ENCODE assay signal across 11 mouse cellular contexts in the genomic region with DNA sequence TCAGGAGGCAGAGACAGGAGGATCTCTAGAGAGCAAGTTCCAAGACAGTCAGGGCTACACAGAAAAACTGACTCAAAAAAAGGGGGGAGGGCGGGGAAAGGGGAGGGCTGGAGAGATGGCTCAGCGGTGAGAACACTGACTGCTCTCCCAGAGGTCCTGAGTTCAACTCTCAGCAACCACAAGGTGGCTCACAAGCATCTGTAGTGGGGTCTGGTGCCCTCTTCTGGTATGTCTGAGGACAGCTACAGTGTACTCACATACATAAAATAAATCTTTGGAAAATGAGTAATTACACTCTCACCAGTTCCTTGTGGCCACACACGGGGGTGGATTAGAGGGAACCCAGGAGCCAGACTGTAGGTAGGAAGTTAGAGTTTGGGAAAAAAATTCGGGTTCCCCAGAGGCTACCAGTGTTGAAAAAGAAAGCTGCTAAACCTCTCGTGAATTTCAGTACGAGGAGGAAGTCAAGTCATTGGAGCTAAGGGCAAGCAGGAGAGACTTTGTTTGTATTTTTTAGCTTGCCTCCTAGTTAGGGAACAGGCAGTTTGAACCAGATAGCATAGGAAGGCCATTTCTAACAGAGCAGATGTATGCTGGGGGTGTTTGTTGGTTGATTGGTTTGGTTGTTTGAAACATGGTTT. TPM values are rescaled to one million over a fixed set of nuclear protein-coding genes. Genes with fewer than 3 reads are reported as not detected.
DNase-seq lines count a peak whose midpoint lies in the region; ATAC-seq and TF ChIP-seq lines count a peak whose summit lies in the region.
"Had no signal": no experiment of that assay in that cellular context is flagged by ENCODE, and none has a peak within 500 bp of the region (broad histone marks: within the 10 kb centered on the region; RNA-seq: fewer than 3 reads in every experiment).

No protein-coding gene starts in this region.

- WGBS in heart, postnatal 0 days, result 63% methylated on average over 6 of the region's 6 CpGs
- 47% methylated on average over 6 of the region's 6 CpGs for WGBS in liver, embryonic 12.5 days (ENCODE audit: insufficient replicate concordance)

- no peak overlapping the region for H3K9ac ChIP-seq in heart, postnatal 0 days (replicated peaks; ENCODE audit: low read depth, low read length)
- peak overlapping the region; percentile 23 for H3K9ac ChIP-seq in liver, embryonic 12.5 days
- H3K9ac ChIP-seq: embryonic facial prominence, embryonic 15.5 days had no signal

- no peak for ATAC-seq in heart, postnatal 0 days (ENCODE audit: insufficient read depth, low read depth)
- peak; percentile 38 for ATAC-seq in liver, embryonic 12.5 days

- TF ChIP-seq EP300 in heart, postnatal 0 days (IDR thresholded peaks at IDR 0.05; ENCODE audit: low read depth), result no peak

- no peaks in the 10 kb centered on the region for H3K27me3 ChIP-seq in heart, postnatal 0 days (ENCODE audit: control insufficient read depth, insufficient read depth, low read length)
- no peaks in the 10 kb centered on the region for H3K27me3 ChIP-seq in liver, embryonic 12.5 days (replicated peaks)
- H3K27me3 ChIP-seq: embryonic facial prominence, embryonic 15.5 days had no signal

- no peak for DNase-seq in heart, postnatal 0 days (ENCODE audit: low spot score)
- DNase-seq in heart, adult 18-20 months, result no peak
- DNase-seq in A20 (ENCODE audit: low read depth, low spot score) (peak; percentile 69), ES-CJ7 (ENCODE audit: low read depth, low spot score) (peak; percentile 76)
- DNase-seq in embryo, embryonic 10 days (ENCODE audit: low spot score), result no peak
- no peak for DNase-seq in frontal cortex, postnatal 10 days (ENCODE audit: low spot score in 2 of 2)
- no peak for DNase-seq in gastrocnemius, adult 8-10 months (ENCODE audit: low spot score in 2 of 2)

- peaks cover 12% of the 10 kb centered on the region for H3K36me3 ChIP-seq in heart, postnatal 0 days (replicated peaks; ENCODE audit: control insufficient read depth, insufficient read depth, low read length)
- H3K36me3 ChIP-seq in liver, embryonic 12.5 days, result peaks cover 42% of the 10 kb centered on the region

- no peak overlapping the region for H3K4me3 ChIP-seq in heart, postnatal 0 days (ENCODE audit: low read depth, low read length)
- no peak overlapping the region for H3K4me3 ChIP-seq in liver, embryonic 12.5 days
- H3K4me3 ChIP-seq: embryonic facial prominence, embryonic 15.5 days had no signal

- H3K27ac ChIP-seq in heart, postnatal 0 days (ENCODE audit: low read depth), result peak overlapping the region; percentile 97
- peak overlapping the region; percentile 92 for H3K27ac ChIP-seq in liver, embryonic 12.5 days

- TF ChIP-seq CTCF in heart, postnatal 0 days (IDR thresholded peaks at IDR 0.05; ENCODE audit: low read depth), result peak; percentile 53

- H3K4me1 ChIP-seq in heart, postnatal 0 days (ENCODE audit: control insufficient read depth, insufficient read depth), result peaks cover 32% of the 10 kb centered on the region; the same call in 1 of the 2 replicates
- peaks cover 77% of the 10 kb centered on the region for H3K4me1 ChIP-seq in liver, embryonic 12.5 days

- no peaks in the 10 kb centered on the region for H3K9me3 ChIP-seq in heart, postnatal 0 days (replicated peaks; ENCODE audit: control insufficient read depth, low read length)
- no peaks in the 10 kb centered on the region for H3K9me3 ChIP-seq in liver, embryonic 12.5 days (replicated peaks)
- H3K9me3 ChIP-seq: embryonic facial prominence, embryonic 15.5 days had no signal

- H3K4me2 ChIP-seq in heart, postnatal 0 days (ENCODE audit: low read depth, low read length), result no peak overlapping the region
- H3K4me2 ChIP-seq in liver, embryonic 12.5 days, result peak overlapping the region; percentile 50
- H3K4me2 ChIP-seq: embryonic facial prominence, embryonic 15.5 days had no signal

RNA-seq across cellular contexts. Expression of gene Hsp90ab1, which starts 9.8 kb away (rescaled TPM):
- total RNA-seq in heart, postnatal 0 days (2014; rRNA removed; ENCODE audit: low replicate concordance), result 716 and 846 TPM in 2 replicates
- polyA plus RNA-seq in heart, postnatal 0 days (2015; fragmentation: Nextera tagmentation; extraction: Ambion mirVana), result 756 and 767 TPM in 2 replicates
- total RNA-seq in heart, adult 18-20 months (2021), result 1,000 to 10,000 TPM; 1,354 to 1,581 TPM
- 1,007 and 1,098 TPM in 2 replicates for polyA plus RNA-seq in liver, embryonic 12.5 days (2016; fragmentation: Nextera tagmentation; extraction: Ambion mirVana)
- 1,000 to 10,000 TPM; 1,140 to 1,362 (median 1,203) TPM for total RNA-seq in gastrocnemius, adult 8-10 months (2022)

RNA-seq across cellular contexts. Expression of gene Slc29a1, which starts 16.6 kb away (rescaled TPM):
- 236 and 368 TPM in 2 replicates for total RNA-seq in heart, postnatal 0 days (2014; rRNA removed; ENCODE audit: low replicate concordance)
- polyA plus RNA-seq in heart, postnatal 0 days (2015; fragmentation: Nextera tagmentation; extraction: Ambion mirVana), result 105 and 107 TPM in 2 replicates
- 10 to 100 TPM; 65.0 to 67.4 TPM for total RNA-seq in heart, adult 18-20 months (2021)
- polyA plus RNA-seq in liver, embryonic 12.5 days (2016; fragmentation: Nextera tagmentation; extraction: Ambion mirVana), result 260 and 267 TPM in 2 replicates
- total RNA-seq in gastrocnemius, adult 8-10 months (2022), result 10 to 100 TPM; 26.6 to 31.2 (median 27.2) TPM

RNA-seq across cellular contexts. Expression of gene Mymx, which starts 19.1 kb away (rescaled TPM):
- not detected in 2 replicates for total RNA-seq in heart, postnatal 0 days (2014; rRNA removed; ENCODE audit: low replicate concordance)
- not detected in 2 replicates for polyA plus RNA-seq in heart, postnatal 0 days (2015; fragmentation: Nextera tagmentation; extraction: Ambion mirVana)
- total RNA-seq in heart, adult 18-20 months (2021), result not detected
- polyA plus RNA-seq in liver, embryonic 12.5 days (2016; fragmentation: Nextera tagmentation; extraction: Ambion mirVana), result 0.33 TPM in 1 of 2 replicates, not detected in the other
- not detected for total RNA-seq in gastrocnemius, adult 8-10 months (2022)
- total RNA-seq: hematopoietic stem cell, adult 5-6 weeks; layer of hippocampus, postnatal 25 days had no signal

RNA-seq across cellular contexts. Expression of gene Slc35b2, which starts 19.2 kb away (rescaled TPM):
- 87.8 and 137 TPM in 2 replicates for total RNA-seq in heart, postnatal 0 days (2014; rRNA removed; ENCODE audit: low replicate concordance)
- 64.8 and 68.3 TPM in 2 replicates for polyA plus RNA-seq in heart, postnatal 0 days (2015; fragmentation: Nextera tagmentation; extraction: Ambion mirVana)
- total RNA-seq in heart, adult 18-20 months (2021), result 10 to 100 TPM; 23.4 to 26.0 TPM
- polyA plus RNA-seq in liver, embryonic 12.5 days (2016; fragmentation: Nextera tagmentation; extraction: Ambion mirVana), result 69.1 and 72.5 TPM in 2 replicates
- 10 to 100 TPM; 17.2 to 22.9 (median 19.8) TPM for total RNA-seq in gastrocnemius, adult 8-10 months (2022)

RNA-seq across cellular contexts. Expression of gene Nfkbie, which starts 27.3 kb away (rescaled TPM):
- total RNA-seq in heart, postnatal 0 days (2014; rRNA removed; ENCODE audit: low replicate concordance), result 1.2 and 3.0 TPM in 2 replicates
- polyA plus RNA-seq in heart, postnatal 0 days (2015; fragmentation: Nextera tagmentation; extraction: Ambion mirVana), result 1.7 and 1.9 TPM in 2 replicates
- 1 to 10 TPM; 1.2 to 3.1 TPM for total RNA-seq in heart, adult 18-20 months (2021)
- polyA plus RNA-seq in liver, embryonic 12.5 days (2016; fragmentation: Nextera tagmentation; extraction: Ambion mirVana), result 2.0 TPM in 2 replicates
- total RNA-seq in gastrocnemius, adult 8-10 months (2022), result under 1 TPM; 0.27 to 0.56 (median 0.34) TPM

Comparison
In these comparisons a context has a peak if more than half of its experiments do, and no peak if none do; other contexts are left out.
1. DNase-seq: peak in A20 (single experiment) and ES-CJ7 (single experiment); none in heart, postnatal 0 days (single experiment), heart, adult 18-20 months (0 of 2), embryo, embryonic 10 days (single experiment), frontal cortex, postnatal 10 days (0 of 2) and gastrocnemius, adult 8-10 months (0 of 2).